Mouse (Mus musculus) frontal cortex, adult (tissue): Measurements from ENCODE around the gene Hsf4.
"Not testable (repeated sequence)": the region's sequence is repeated elsewhere in the genome, so short reads cannot be mapped to it uniquely, and the experiment has no call there.

Experiments
- ATAC-seq: cut with Nextera tagmentation; 2 replicates; pipeline ENCODE4 v1.9.2; 2017; ENCODE audit warnings: mild to moderate bottlenecking, moderate library complexity, mixed read lengths; ENCODE audit not compliant: low TSS enrichment

The Hsf4 gene

GRCm38 (mm10) chr8:105269461-105269947 is at the start of gene Hsf4:
TSS of gene Hsf4 (plus strand) at chr8:105269801.
- peak; percentile 27 for ATAC-seq

GRCm38 (mm10) chr8:105223850-105224249 is 45.8 kb upstream of the Hsf4 start:
- no peak for ATAC-seq

- peak; percentile 97 for ATAC-seq
Measured at GRCm38 (mm10) chr8:105224413-105225271, 45.0 kb upstream of the Hsf4 start, which contains the start of gene D230025D16Rik. TSS of gene D230025D16Rik (plus strand) at chr8:105225145.

GRCm38 (mm10) chr8:105225272-105225593 is 44.4 kb upstream of the Hsf4 start:
- no peak; the same call in 1 of the 2 replicates for ATAC-seq

- ATAC-seq: no peak
Measured at GRCm38 (mm10) chr8:105225917-105226316, 43.7 kb upstream of the Hsf4 start.

GRCm38 (mm10) chr8:105231503-105232320 is 37.9 kb upstream of the Hsf4 start:
- ATAC-seq: no peak

GRCm38 (mm10) chr8:105232321-105232693 is 37.3 kb upstream of the Hsf4 start:
- ATAC-seq: not testable (repeated sequence)

- no peak for ATAC-seq
Measured at GRCm38 (mm10) chr8:105233126-105233935, 36.3 kb upstream of the Hsf4 start.

- ATAC-seq: no peak
Measured at GRCm38 (mm10) chr8:105235206-105235605, 34.4 kb upstream of the Hsf4 start.

GRCm38 (mm10) chr8:105237442-105238142 is 32.0 kb upstream of the Hsf4 start:
- ATAC-seq: no peak

- no peak for ATAC-seq
Measured at GRCm38 (mm10) chr8:105241016-105241415, 28.6 kb upstream of the Hsf4 start.

GRCm38 (mm10) chr8:105251954-105252353 is 17.6 kb upstream of the Hsf4 start:
- ATAC-seq: no peak

GRCm38 (mm10) chr8:105252680-105253537 is 16.7 kb upstream of the Hsf4 start:
- ATAC-seq: no peak

GRCm38 (mm10) chr8:105253766-105254151 is 15.8 kb upstream of the Hsf4 start:
- peak; percentile 25 for ATAC-seq

- ATAC-seq: peak; percentile 81
Measured at GRCm38 (mm10) chr8:105254152-105254965, 15.2 kb upstream of the Hsf4 start.

GRCm38 (mm10) chr8:105254966-105255350 is 14.6 kb upstream of the Hsf4 start, which contains the start of gene B3gnt9:
TSS of gene B3gnt9 (minus strand) at chr8:105255153.
- ATAC-seq: peak; percentile 7; the same call in 1 of the 2 replicates

GRCm38 (mm10) chr8:105257318-105258114 is 12.1 kb upstream of the Hsf4 start:
- no peak for ATAC-seq
